Mouse (Mus musculus) E14TG2a.4 (cell line): Measurements from ENCODE around the gene Pid1.

ENCODE experiments used
- CTCF ChIP-seq: conservative IDR thresholded peaks from 2 replicates; pipeline ENCODE4 v1.5.1; 2014; ENCODE audit warnings: low read length
- POU5F1 ChIP-seq: IDR thresholded peaks from 2 replicates; pipeline ENCODE4 v1.6.1; 2014; ENCODE audit warnings: low read length, borderline replicate concordance

DNA sequence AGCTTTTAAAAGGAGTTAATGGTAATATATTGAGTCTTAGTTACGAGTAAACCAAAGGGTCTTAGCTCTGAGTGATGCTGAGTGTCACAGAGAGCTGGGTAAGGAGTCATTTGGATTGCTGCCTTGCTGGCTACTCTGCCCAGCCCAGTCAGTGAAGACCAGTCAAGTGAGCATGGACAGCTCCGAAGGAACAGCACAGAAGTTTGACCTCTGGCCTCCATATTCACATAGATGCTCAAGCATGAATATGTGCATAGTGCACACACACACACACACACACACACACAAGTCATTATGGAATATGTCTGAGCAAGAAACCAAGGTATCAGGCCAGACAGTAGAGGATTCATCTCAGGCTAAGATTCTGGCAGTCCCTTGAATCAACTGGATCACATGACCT is 244.7 kb downstream of the Pid1 start:
- TF ChIP-seq CTCF (no peak), POU5F1 (no peak)
